Mouse (Mus musculus) retina, adult 2 months (tissue): ENCODE results near the gene Trem2.
"Not testable (repeated sequence)": the region's sequence is repeated elsewhere in the genome, so short reads cannot be mapped to it uniquely, and the experiment has no call there.

Experiments used
- DNase-seq: peaks from one replicate; pipeline ENCODE4 v3.0.0-alpha.2; 2012; ENCODE audit warnings: low read depth, low spot score

Gene Trem2

DNA sequence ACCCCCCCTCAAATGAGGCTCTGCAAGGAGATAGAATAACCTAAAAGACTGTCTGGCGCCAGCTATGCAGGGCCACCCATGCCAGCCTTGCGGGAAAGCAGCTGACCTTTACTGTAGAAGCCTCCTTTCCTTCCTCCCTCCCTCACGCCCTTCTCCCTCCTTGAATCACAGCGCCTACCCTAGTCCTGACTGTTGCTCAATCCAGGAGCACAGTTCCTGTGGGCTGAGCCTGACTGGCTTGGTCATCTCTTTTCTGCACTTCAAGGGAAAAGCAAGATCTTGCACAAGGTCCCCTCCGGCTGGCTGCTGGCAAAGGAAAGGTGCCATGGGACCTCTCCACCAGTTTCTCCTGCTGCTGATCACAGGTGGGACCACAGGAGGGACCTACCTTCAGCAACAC lies at the start of gene Trem2:
Gene Trem2 (plus strand): TSS at position 171 of the 400 bp plus-strand sequence.
- no peak for DNase-seq

- no peak for DNase-seq
Observed at GRCm38 (mm10) chr17:48299203-48299602, 47.0 kb upstream of the Trem2 start, which contains the start of gene Treml2. Treml2 (plus strand) TSS chr17:48299498.

- DNase-seq = no peak
Observed at GRCm38 (mm10) chr17:48299756-48300155, 46.4 kb upstream of the Trem2 start.

DNA sequence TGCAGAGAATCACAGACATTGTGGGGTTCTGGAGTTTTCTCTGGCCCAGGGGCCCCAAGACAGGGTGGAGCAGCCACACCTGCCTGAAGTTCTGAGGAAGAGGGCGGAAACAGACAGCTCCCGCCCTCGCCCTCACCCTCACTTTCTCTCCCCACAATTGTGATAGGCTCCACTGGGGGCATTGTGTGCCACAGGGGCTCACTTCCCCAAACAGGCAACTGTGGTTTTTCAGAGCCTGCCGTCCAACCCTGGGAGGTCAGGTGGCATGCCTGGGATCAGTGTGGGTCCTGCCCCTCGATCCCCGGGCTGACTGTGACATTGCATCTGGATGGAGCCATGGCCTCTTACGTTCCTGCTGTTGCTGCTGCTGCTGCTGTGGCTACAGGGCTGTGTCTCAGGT lies 46.0 kb upstream of the Trem2 start:
- DNase-seq = no peak

DNA sequence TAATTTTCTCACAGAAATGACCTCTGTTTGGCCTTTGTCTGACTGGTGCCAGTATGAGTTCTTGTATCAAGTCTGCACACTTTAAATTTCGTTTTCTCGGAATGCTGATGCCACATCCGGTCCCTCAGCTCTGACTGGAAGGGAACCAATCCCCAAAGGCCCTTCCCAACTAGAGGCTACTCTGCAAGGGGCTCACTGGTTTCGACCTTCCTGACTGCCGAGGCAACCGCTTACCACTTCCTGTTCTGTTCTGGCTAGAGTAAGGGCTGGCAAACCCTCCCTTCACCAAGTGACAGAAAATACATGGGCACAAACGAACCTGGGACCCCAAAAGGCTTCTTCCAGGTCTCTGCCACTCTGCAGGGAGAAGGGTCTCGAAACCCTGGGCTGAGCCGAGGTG lies 45.3 kb upstream of the Trem2 start:
- no peak for DNase-seq

GRCm38 (mm10) chr17:48301792-48302191 lies 44.4 kb upstream of the Trem2 start:
- DNase-seq = no peak

- DNase-seq = no peak
Observed at GRCm38 (mm10) chr17:48312124-48312523, 34.1 kb upstream of the Trem2 start.

DNA sequence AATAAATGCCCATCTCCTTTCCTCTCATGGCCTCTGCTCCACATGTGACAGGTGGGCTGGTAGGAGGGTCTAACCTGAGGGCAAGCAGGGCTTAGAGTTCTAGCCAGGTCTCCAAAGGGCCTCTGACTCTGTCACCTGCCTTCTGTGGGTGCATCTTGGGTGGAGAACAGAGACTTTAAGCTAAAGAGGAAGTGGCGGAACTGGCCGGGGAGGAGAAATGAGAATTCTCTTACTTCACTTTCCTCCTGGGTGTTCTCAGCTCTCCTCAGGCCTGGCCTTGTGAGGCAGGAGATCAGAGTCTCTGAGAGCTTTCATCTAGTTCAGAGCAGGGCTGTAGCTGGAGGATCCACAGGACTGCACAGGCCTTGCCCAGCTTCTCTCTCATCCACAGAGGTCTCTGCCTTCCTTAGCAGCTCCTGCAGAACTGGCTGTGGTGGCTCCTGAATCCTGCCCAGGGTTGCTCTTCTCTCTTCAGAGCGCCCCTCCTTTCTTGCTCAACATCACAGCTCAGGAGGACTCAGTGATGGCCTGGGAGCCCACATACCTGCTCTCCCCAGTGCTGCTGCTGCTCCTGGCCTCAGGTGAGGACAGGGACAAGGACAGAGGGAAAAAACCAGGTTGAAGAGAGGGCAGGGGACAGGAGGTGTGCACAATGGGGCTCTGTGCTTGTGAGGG lies 30.2 kb upstream of the Trem2 start, which contains the start of gene B430306N03Rik:
Gene B430306N03Rik (plus strand): TSS at position 237 of the 675 bp plus-strand sequence.
- DNase-seq = not testable (repeated sequence)

DNA sequence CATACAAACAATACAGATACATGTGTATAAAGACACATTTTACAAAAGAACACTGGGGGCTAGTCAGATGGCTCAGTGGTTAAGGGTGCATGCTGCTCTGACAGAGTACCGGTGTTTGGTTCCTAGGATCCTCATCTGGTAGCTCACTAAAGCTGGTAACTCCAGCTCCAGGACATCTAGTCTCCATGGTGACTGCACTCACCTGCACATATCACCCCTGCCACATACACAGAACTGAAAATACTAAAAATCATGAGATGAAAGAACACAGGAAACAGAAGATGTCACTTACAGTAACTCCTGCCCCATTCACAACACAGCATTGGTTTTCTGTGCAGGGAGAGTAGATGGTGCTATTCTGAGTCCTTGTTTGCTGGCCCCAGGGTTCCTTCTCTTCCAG lies 27.5 kb upstream of the Trem2 start:
- DNase-seq = no peak

DNA sequence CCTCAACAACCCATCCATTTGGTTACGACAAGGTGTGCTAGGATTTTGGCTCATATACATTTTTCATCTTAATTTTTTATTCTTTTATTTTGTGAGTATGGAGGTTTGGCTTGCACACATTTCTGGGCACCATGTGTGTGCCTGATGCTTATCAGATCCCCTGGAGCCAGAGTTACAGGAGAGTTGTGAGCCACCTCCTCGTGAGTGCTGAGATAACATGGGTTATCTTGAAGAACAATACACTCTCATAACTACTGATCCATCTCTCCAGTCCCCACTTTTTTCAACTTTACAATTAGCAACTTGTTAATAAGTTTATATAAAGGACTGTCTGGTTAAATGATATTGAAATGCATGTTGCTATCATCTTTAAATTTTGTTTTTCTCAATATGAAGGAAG lies 24.9 kb upstream of the Trem2 start:
- no peak for DNase-seq

DNA sequence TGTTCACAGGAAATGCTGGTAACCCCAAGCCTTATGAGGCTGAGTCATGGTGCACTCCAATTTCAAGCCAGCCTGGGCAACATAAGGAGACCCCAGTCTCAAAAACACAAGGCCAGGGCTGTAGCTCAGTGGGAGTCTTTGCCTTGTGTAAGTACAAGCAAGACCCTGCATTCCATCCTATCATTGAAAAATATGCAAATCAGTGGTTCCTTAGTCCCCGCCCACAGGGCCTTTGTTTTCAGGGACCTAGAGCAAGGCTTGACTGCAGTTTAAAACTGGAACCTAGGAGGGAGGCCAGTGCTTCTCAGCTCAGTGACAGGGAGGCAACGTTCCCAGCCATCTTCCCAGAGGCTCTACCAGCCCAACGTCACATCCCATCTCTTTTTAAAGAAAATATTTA lies 23.0 kb upstream of the Trem2 start:
- DNase-seq = no peak

- no peak for DNase-seq
Observed at GRCm38 (mm10) chr17:48324258-48324657, 21.9 kb upstream of the Trem2 start.

DNA sequence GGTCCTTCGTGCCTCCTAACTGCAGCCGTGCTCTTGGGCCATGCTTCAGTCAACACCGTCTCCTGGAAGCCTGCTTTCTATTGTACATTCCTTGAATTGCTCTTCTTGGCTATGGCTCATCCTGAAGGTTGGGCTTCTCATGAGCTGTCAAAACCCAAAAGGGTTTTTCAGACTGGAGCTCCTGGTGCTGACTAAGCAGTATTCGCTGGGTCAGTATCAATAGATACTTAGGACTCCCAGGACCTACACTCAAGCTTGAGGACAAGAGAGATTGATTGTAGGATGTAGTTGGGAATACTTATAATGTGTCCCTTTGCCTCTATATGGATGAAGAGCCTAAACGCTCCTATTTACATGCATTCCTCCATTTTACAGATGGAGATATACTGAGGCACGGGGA lies 21.1 kb upstream of the Trem2 start:
- no peak for DNase-seq

DNA sequence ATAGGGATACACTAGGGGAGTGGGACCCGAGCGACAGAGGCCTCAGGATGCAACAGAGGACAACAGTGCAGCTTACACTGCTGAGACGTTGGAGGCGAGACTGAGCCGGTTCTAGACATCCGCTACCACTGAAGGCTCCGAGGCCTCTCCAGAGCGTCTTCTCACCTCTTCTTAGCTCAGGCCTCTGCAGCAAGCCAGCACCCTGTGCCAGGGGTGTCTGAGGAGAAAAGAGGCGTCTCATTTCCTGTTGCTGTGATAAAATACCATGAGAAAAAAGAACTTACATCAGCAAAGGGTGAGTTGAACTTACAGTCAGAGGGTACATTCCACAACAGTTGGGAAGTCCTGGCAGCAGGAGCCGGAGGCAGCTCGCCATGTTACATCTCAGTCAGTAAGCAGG lies 20.6 kb upstream of the Trem2 start:
- no peak for DNase-seq

- DNase-seq = no peak
Observed at GRCm38 (mm10) chr17:48326656-48327055, 19.5 kb upstream of the Trem2 start.

- DNase-seq = no peak
Observed at GRCm38 (mm10) chr17:48332524-48332923, 13.7 kb upstream of the Trem2 start.

DNA sequence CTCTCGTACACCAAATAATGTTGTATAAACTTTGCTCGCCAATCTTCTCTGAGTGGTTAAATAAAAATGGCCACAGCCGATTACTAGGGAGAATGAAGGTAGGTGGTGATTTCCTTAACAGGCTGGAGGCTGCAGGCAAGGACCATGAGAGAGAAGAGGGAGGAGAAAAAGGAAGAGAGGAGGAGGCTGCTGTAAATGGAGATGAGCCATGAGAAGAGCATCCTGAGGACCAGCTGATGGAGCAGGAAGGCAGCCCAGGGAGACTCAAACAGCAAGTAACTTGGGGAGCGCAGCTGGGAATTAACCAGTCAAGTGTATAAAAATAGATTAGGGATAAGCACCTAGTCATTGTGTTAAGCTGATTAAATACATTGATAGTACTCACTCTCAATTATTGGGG lies 12.0 kb upstream of the Trem2 start:
- peak; percentile 42 for DNase-seq

DNA sequence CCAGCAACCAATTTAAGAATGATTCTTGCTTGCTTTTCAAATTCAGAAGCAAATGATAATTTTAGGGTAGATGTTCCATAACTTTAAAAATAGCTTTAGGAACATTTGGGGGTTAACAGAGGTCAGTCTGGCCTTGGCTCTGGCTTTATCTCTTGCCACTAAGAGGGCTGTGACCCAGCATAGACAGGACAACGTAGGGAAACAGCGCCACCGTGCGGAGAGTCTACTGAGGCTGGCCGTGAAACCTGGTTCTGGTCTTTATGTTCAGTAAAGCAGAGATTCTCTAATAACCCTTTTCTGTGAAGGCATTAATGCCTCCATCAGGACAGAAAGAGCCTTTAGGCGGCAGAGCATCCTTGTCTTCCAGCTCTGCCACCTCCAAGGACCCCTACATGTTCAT lies 9.3 kb upstream of the Trem2 start:
- DNase-seq = peak; percentile 81

- no peak for DNase-seq
Observed at GRCm38 (mm10) chr17:48340267-48340666, 5.9 kb upstream of the Trem2 start.

DNA sequence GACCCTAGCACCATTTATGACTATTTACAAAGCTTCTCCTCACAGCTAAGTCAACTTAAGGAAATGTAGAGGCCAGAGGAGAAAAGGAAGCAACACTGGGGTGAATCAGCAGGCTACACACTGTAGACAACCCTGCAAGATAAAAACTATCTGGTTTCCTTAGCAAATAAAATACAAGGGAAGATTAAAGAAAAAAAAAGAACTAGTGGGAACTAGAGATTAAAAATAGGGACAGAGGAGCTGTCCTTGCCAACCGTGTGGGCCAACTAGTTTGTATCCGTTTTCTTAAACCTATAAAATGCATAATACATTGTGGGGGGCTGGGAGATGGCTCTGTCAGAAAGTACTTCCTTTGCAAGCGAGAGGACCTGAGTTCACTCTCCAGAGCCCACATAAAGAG lies 4.3 kb upstream of the Trem2 start:
- no peak for DNase-seq

GRCm38 (mm10) chr17:48343065-48343464 lies 3.1 kb upstream of the Trem2 start:
- DNase-seq = no peak

GRCm38 (mm10) chr17:48345824-48346223 lies 377 bp upstream of the Trem2 start:
- no peak for DNase-seq

DNA sequence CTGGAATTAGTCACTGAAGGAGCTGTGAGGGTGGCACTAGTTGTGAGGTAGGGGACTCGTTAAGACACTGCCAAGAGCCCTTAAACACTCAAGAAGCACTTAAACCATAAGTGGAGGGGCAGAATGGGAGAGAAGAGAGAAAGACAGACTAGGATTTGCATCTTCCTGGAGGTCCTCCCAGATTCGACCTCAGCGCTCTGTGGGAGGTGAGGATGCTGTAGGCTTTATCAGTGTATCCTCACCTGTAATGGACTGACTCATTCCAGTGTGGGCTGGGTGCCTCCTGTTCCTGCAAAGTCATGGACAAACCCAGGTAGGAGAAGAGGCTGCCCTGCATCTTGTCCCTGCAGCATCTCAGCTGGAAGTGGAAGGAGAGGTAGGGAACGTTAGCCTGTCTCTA lies 633 bp downstream of the Trem2 start:
- no peak for DNase-seq

DNA sequence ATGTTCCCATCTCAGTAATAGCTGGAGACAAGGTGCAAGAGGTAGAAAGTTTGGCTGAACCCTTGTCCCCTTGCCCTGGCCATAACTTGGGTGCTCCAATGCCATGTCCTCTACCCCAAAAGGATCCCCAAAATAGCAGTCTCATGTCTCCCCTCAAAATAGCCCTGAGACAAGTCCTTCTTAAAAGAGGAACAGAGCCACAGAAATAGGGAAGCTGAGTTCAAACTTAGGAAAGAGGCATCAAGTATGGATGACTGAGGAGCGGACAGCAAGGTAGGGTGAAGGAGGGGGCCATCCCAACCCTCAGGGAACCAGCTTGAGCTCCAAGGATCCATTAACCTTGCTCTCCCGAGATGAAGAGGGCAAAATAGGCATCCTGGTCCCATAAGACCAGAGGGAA lies 1.1 kb downstream of the Trem2 start:
- no peak for DNase-seq
